Mouse (Mus musculus) R1 (cell line): ENCODE measurements around the gene Foxred1.

ENCODE experiments used
- DNase-seq: peaks from one replicate; pipeline ENCODE4 v3.0.0-alpha.2; 2018; ENCODE audit warnings: low read depth, low spot score

Foxred1 gene

DNA sequence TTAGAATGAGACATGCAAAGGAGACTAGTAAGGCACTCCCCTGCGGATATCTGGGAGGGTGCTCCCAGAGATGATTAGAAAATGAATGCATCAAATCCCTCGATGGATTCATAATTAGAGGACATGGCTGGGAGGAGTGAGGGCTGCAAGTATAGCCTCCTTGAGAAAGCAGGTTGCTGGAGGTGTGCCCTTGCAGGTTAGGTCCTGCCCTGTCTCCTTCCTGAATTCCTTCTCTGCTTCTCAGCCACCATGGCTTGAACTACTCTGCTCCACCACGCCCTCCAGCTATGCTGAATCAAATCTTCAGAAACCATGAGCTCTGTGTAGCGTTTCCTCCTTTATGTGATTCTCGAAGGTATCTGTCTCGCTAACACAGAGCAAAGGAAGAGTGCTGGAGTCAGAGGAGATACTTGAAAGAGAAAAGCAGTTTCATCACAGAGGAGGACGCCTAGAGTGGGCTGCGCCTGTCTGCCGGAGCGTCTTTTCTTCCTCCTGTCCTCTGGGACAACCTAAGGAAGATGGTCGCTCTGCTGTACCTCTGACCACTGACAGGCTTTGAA lies 17.8 kb downstream of the Foxred1 start:
- no peak for DNase-seq

DNA sequence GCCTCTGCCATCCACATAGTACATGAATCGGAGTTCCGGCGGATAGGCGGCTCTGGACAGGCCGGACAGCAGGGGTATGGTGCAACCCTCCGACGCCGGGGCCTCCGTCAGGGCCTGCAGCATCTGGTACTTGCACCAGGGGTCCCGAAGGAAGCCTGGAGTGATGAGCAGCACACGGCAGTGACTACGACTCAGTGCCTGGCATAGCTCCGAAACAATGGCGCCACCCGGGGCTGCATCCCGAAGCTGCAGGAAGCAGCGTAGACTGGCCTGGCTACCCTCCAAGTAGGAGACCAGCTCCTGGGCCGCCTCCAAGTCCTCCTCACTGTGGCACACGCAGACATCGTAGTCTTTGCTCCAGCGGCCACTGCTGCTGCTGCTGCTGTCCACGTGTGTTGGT lies 22.2 kb downstream of the Foxred1 start:
- no peak for DNase-seq

GRCm38 (mm10) chr9:35187351-35187903 lies 23.4 kb downstream of the Foxred1 start:
- no peak for DNase-seq

DNA sequence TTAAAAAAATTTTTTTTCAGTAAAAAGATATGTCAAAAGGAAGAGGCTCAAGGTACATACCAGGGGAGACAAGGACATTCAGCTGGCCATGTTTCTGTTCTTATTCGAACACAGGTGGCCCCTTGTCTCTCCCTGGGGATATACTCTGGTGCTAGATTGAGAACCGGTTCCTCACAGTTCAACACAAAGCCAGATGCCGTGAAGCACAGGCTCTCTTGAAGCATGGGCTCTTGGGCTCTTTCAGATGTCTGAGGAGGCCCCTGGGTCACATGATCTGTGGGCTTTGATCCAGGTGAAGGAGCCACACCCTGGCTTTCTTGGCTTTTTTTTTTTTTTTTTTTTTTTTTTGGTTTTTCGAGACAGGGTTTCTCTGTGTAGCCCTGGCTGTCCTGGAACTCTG lies 24.4 kb downstream of the Foxred1 start:
- DNase-seq: peak; percentile 48

DNA sequence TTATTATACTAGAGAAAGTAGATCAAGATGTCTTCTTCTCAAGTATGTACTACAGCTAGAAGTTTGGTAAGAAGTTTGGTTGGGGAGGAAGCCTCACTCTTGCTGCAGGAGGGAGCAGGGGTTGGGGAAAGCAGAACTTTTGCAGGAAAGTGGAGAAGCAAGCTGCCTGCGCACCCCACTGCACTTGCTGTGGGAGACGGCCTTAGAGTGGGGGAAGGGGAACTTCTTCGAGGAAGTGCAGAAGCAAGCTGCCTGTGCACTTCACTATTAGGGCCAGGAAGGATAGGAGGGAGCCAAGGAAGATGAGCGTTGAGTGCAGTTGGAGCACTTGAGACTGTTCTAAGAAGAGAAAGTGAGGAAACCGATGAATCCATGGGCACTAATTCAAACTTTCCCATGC lies 27.5 kb downstream of the Foxred1 start:
- no peak for DNase-seq

DNA sequence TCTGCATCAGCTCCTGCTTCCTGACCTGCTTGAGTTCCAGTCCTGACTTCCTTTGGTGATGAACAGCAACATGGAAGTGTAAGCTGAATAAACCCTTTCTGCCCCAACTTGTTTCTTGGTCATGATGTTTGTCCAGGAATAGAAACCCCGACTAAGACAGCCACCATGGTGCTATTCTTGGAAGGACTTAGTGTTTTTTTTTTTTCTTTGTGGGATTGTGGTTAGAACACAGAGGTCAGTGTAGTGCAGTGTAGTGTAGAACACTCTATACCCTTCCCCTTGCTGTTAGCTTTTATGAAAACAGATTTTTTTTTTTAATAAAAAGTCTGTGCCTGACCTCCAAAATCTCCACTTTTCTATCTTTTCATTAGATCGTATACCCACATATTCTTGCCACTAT lies 28.0 kb downstream of the Foxred1 start:
- DNase-seq: no peak

DNA sequence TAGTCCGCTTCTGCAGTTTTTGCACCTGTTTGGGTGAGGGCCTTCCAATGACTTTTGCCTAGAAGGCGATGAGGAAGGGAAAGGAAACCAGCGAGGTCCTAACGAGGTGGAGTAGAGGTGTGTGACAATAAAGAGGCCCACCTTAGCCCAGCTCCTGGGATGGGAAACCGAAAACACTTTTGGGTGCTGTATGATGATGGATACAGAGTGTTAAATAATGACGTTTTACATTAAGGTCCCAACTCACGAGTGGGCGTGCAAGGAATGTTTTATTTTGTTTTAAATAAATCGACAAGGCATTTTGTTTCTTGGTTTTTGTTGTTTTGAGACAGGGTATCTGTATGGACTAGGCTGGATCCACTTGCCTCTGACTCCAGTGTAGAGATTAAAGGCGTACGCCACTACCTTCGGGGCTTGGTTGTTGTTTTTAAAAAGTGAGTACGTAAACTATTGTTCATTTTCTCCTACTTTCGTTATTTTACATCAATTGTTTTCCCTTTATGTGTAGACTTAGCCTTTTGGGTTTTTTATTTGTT lies 34.7 kb downstream of the Foxred1 start:
- no peak for DNase-seq

DNA sequence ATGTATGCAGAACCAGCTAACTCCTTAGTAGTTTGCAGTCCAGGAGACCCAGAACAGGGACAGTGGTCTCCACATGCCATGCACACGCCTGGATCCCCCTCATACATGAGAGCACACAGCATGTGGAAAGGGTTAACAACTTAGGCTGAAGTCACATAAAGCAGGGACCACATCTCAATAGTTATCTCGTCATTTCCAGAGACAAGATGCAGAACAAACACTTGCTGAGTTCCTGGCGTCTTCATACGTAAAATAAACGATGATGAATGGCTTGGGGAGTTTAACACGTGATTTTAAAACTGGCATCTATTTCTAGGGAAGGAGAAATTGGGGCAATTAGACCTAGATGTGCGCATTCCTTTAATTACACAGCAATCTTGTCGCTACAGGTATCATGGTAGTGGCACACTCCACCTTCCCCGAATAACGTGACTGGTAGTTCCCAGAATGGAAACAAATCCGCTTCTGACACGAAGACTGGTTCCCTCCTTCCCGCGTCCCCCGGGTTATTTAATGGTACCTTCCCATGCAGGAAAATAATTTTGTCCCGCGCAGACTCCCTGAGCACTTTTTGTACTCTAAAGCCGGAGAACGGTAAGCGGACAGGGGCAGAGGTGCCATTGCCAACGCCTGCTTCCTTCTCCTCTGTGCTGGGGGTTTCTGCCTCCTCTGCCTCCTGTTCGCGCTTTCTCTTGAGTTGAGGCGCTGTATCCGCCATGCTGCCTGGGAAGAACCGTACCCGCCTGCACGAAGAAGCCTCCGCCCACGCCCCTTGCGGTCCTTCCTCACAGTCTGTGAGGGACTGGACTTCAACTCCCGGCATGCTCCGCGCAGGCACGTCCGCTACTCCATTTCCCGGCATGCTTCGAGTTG lies 35.4 kb downstream of the Foxred1 start, which contains the start of gene Dcps:
Gene Dcps (minus strand): TSS at position 811 of the 873 bp plus-strand sequence.
- DNase-seq: peak; percentile 94

DNA sequence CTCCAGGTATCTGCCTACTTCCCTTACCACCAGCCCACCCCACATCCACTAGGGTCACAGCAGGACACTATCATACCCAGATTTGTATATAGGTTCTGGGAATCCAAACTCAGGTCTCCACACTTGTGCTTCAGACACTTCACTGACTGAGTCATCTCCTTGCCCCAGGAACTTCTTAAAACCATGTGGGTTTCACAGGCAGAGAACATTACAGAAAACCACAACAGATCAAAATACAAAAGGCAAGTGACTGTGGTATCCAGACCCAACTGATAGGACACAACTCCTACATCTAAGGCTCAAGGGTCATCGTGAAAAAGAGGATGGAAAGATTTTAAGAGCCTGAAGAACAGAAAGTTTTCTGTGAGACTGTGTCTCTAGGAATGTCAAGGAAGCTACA lies 37.5 kb downstream of the Foxred1 start:
- DNase-seq: no peak

- DNase-seq: no peak
Measured at GRCm38 (mm10) chr9:35170071-35170470, 40.8 kb downstream of the Foxred1 start.

- no peak for DNase-seq
Measured at GRCm38 (mm10) chr9:35166798-35167635, 43.8 kb downstream of the Foxred1 start.

DNA sequence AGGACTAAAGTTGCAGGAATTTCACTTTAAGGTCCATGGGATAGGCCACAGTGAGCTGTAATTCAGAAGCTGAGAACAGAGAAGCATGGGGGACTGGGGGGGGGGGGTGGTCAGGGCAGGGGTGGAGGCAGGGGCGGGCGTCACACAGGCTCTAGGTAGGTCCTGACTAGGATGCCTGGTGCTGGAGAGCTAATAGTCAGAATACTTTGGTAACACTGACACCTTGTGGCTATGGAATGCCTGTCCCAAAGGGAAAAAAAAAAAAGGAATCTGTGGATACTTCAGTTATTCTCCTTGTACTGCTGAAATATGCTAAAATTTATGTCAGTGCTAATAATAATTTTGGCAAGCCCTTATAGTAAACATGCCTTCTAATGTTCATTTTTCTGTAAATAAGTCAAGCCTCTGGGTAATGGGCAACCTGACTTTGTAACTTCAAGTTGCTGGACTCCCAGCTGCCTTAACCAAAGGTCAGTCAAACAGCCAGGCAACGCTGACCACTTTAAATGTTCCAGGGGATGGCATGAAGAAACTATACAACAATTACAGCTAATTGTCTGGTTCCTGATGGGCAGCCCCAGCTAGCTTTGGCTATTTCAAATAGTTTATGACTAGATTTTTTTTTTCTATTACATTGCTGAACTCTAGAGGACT lies 44.6 kb downstream of the Foxred1 start:
- DNase-seq: peak; percentile 41

DNA sequence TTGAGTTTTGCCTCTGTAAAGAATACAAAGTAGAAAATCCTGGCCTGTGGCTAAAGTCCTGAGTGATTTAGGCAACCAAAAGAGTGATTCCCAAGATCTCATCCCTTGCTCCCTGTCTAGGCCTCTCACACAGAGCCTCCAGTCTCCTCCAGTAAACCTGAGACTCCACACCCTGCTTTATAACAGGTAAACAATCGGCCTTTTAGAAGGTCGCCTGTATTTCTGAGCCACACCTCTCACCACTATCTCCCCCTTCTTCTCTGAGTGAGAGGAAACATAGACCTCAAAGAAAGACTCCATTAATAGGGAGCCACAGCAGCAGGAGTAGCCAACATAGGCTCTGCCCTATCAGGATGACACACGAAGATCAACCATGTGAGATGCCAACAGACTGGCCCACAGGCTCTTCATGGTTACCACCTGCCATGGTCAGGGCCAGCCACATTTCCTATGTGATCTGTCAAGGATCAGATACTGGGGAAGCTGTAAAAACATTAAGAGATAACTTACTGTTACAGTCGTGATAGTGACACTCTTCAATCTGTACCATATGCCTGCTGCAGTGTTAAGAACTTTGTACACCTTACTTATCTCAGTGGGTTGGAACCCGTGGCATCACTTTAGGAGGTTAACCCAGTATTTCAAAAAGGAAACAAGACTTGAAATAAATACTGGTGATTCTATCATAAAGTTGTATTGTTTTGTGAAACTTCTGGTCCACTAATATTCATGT lies 46.5 kb downstream of the Foxred1 start:
- DNase-seq: no peak

- DNase-seq: no peak
Measured at GRCm38 (mm10) chr9:35163011-35163690, 47.7 kb downstream of the Foxred1 start.

DNA sequence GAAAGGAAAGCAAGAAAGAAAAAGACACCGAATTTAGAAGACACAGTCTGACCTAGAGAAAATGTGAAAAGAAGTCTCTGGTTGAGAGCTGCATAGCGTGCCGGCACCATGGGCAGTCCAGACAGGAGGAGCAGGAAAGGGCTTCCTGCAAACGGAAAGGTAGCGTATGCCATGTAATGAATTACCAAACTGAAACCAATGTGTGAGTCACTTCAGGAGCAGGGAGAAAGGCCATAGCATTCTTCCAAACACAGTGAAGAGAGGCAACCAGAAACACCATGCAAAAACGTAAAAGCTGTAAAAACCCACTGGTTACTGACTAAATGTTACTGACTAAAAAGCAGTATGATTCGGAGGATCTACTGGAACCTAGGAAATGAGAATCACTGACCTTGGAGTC lies 49.1 kb downstream of the Foxred1 start:
- no peak for DNase-seq

- DNase-seq: no peak
Measured at GRCm38 (mm10) chr9:35160662-35161061, 50.2 kb downstream of the Foxred1 start.

DNA sequence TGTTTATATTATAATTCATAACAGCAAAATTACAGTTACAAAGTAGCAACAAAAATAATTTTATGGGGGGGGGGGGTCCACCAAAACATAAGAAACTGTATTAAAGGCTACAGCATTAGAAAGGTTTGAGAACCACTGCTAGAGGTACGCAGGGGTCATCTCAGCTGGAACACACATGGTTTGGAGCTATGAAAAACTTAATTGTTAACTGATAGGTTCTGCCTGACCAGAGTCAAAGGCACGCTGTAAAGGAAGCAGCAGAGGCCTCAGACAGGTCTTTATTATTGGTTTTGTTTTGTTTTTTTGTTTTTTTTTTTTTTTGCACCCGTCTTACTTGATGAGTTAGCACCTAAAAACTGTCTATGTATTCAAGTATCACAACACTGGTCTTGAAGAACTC lies 52.4 kb downstream of the Foxred1 start:
- DNase-seq: no peak

DNA sequence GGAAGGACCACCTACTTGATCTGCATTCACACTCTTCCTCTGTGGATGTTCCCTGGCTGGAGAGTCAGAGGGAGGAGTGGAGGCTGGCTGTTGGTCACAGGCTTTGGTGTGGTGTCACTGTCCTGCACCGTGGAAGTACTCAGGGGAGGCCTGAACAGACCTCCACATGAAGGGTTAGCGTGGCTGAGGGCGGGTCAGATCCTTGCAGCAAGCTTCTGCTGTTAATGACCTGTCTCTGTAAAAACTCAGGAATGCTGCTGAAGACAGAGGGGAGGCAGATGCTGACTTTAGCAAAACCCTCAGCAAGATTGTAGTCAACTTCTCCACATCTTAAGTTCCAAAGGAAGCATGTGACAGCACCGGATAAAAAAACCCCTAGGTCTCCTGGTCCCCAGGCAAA lies 54.0 kb downstream of the Foxred1 start:
- DNase-seq: no peak

DNA sequence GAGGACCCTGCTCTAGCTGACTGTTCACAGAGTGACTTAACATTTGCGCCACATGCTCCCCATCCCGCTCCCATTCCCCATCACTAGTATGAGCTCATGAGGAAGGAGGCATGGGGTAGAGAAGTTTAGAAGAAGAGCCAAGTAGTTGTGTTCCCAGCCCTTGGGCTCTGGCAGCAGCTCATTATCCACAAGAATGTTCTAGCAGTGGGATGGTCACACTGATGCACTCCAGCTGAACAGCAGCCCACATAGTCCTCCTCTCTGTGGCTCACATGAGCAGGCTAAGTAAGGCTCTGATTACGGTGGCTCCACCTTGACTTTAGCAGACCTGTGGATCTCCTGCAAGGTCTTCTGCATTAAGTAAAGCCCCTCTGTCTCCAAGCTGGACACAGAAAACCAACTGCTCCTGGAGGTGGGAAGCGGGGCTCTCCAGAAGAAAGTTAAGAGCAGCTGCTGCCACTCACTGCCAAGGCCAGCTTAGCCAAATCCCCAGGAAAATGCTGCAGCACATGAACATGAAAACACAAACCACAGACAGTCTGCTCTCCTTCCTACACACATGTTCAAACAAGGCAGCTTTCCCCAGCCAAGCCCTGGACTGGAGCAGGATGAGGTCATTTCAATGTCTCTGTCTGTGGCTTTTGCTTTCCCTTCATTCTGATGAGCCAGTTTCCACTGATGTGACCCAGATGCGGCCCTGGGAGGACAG lies 54.7 kb downstream of the Foxred1 start:
- no peak for DNase-seq
